Mouse (Mus musculus) ovary, adult 2 months (tissue): ENCODE data around the gene Ildr1. TPM values are rescaled to one million over a fixed set of nuclear protein-coding genes. Genes with fewer than 3 reads are reported as not detected.

Experiments used
- polyA plus RNA-seq: library from polyadenylated mRNA; depleted of rRNA; stranded (reverse); fragments of >200 nt; gene quantifications from 2 replicates; pipeline ENCODE4 v1.2.3, GENCODE M21; 2012; rRNA removed

Ildr1 gene
- 10.0 and 11.3 TPM in 2 replicates for polyA plus RNA-seq

GRCm38 (mm10) chr16:36693818-36694413 is at the start of gene Ildr1:
Gene Ildr1 (plus strand): TSS chr16:36693978.

DNA sequence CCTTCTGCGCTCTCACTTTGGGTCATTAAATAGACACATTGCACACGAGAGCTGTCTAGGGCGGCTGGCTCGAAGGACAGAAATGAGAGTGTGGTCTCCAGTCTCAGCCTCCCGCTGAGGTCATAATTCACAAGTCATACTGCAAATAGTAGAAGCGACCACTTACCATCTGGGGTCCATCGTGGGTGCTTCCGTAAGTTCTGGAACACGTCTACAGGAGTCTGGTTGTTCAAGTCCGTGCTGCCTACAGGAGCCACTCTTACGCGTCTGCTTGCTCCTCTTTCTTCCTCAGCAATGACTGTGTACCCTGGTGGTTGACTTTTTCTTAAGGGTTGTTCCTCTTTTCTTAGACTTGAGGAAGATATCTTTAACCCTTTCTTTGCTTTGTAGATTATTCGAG is 28.0 kb upstream of the Ildr1 start, which contains the start of gene Cd86:
TSS of gene Cd86 (minus strand) at position 300 of the 400 bp plus-strand sequence.

Other genes with a start within 250 kb of the Ildr1 start
- not detected in 2 replicates for gene Stfa3, start 238.6 kb upstream of the Ildr1 start, polyA plus RNA-seq
- 0.06 and 0.07 TPM in 2 replicates for gene Casr, start 131.8 kb upstream of the Ildr1 start, polyA plus RNA-seq
- gene Cd86, start 27.9 kb upstream of the Ildr1 start, polyA plus RNA-seq = 0.75 and 1.1 TPM in 2 replicates
- gene Slc15a2, start 91.0 kb downstream of the Ildr1 start, polyA plus RNA-seq = 5.4 and 5.5 TPM in 2 replicates
- 2.2 and 3.5 TPM in 2 replicates for gene Iqcb1, start 134.4 kb downstream of the Ildr1 start, polyA plus RNA-seq
- 0.18 TPM in 1 of 2 replicates, not detected in the other for gene Eaf2, start 181.0 kb downstream of the Ildr1 start, polyA plus RNA-seq
- gene Golgb1, start 181.2 kb downstream of the Ildr1 start, polyA plus RNA-seq = 63.7 and 79.1 TPM in 2 replicates
- gene Hcls1, start 241.0 kb downstream of the Ildr1 start, polyA plus RNA-seq = 7.6 and 8.7 TPM in 2 replicates